Mouse (Mus musculus) layer of hippocampus, postnatal 25 days (tissue): Measurements from ENCODE around the gene A1cf. TPM values are rescaled to one million over a fixed set of nuclear protein-coding genes. Genes with fewer than 3 reads are reported as not detected.

ENCODE experiments used
- DNase-seq, 2 experiments: peaks; one replicate each; pipeline ENCODE4 v3.0.0; 2022; ENCODE audit warnings: mixed read lengths in 2 of 2, low spot score in 1 of 2; ENCODE audit errors: extremely low spot score in 1 of 2
- total RNA-seq, 2 experiments: library from RNA; stranded (reverse); gene quantifications; 2 replicates each; pipeline ENCODE4 v1.2.3; 2021

The A1cf gene
- not detected for total RNA-seq

DNA sequence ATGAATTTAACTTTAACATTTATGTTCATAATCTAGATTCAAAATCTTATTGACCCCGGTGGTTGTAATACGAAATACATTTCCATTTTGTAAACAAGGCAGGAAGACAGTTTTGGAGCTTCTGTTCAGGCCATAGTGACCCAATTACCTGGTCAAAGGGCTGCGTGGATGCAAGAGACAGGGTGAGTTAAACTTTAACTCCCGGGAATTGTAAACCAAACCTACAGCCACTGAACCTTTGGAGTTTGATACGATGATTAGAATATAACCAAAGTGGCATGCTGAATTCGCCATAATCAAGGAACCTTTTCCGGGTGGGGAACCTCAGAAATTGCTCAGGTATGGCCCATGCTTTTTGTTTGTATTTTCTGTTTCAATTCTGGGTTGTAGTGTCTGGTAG is at the start of gene A1cf:
Gene A1cf (plus strand): TSS at position 244 of the 400 bp plus-strand sequence.
- DNase-seq = no peak

DNA sequence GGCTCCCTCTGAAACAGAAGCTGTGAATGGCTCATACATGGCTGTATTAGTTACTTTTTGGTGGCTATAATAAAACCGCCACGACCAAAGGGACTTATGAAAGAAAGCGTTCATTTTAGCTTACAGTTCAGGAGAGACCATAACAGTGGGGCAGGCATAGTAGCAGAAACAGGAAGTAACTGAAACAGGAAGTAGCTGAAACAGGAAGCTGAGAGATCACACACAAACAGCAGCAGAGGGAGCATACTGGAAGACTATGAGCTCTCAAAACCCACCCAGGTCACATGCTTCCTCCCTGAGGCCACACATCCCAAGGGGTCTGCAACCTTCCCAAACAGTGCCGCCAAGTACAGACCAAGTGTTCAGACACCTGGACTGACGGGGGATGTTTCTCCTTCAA is 34.3 kb upstream of the A1cf start:
- DNase-seq = no peak

- DNase-seq = no peak
Observed at GRCm38 (mm10) chr19:31861909-31862308, 6.7 kb upstream of the A1cf start.

DNA sequence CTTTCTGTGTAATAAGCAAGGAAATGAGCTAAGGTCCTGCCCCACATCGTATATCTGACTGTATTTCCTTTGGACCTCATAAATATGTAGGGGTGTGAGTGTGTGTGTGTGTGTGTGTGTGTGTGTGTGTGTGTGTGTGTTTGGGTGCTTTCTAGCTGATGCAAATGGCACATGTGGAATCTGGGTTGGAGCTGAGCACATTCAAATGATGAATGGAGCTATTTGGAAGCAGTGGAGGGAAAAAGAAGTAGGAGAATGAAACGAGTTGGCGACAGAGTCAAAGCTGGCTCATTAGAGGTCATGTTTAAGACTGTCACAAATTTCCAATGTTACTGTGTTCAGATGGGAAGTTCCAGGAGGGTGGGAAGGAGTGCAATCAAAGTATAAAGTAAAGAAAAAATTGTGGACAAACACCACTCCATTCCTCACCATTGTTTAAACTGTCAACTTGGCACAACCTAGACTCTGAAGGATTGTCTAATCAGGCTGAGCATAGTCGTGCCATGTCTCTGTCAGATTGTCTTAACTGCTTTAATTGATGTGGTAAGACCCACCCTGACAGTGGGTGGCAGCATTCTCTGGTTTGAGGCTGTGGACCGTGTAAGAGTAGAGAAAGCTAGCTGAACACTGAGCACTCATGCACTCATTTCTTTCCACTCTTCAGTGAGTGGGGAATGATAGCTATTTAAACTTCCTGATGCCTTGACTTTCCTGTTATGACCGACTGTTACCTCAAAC is 5.9 kb upstream of the A1cf start:
- DNase-seq = no peak

- DNase-seq = no peak
Observed at GRCm38 (mm10) chr19:31865451-31865850, 3.1 kb upstream of the A1cf start.

DNA sequence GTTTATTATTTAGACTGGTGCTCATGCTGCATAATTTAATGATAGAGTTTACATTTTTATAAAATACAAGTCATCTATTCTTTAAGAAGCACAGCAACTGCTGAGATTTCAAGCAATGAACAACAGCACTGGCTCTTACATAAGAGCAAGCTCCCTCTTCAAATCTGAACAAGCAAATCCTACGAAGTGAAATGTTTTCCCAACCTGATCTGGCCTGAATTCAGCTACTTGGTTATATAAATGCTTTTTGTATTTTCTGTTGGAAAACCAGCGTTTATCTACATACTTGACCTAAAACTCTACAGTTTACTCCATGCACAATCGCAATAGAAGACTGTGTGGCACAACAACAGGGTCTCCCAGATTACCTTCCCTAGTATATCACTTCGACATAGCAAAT is 488 bp upstream of the A1cf start:
- no peak for DNase-seq

DNA sequence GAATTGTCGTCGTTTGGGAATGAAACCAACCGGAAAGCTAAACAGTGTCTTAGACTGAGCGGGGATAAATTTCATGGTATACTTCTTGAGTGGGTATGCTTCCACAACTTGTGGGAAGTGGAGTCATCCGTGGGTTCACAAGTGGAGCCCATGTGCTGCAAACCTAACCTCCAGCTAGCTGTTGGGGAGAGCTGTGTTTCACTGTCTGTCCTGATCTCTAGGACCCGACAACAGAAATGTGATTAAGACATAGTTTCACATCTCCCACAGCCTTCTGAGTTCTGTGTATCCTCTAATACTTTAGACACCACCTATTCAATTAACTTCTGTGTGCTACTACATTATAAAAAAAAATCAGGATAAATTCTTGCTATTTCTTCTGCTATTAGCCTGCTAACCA is 407 bp downstream of the A1cf start:
- DNase-seq = no peak

DNA sequence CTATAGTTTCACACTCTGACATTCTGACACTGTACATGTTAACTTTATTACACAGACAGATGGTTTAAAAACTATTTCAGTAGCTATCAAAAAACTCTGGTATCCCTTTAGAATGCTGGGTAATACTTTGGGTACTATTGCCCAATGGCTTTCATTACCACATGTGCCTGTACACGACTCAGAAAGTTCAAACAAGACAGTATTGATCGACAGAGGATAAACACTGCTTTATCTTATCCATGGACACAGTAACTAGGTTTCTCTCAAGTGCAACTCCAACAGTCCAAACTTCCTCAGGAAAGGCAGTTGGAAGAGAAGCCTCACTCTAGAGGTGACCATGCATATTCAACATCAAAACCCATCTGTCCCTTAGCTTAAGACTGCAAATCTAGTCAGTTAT is 2.8 kb downstream of the A1cf start:
- DNase-seq = no peak

DNA sequence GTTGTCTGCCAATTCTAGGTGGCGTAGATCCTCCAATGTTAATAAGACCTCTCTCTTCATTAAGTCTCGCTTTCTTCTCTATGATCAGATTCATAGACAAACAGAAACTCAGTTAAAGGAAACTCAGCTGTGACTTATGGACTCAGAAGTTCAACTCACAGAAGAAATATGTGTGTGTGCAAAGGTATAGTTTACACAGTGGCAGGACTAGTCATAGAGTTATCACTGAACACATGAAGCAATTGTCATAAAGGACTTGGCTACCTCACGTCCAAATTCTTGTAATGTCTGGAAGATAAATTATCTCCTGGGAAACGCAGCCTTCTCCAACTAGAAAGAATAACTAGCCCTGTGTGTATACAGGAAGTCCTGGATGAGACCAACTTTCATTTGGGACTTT is 9.4 kb downstream of the A1cf start:
- DNase-seq = no peak

DNA sequence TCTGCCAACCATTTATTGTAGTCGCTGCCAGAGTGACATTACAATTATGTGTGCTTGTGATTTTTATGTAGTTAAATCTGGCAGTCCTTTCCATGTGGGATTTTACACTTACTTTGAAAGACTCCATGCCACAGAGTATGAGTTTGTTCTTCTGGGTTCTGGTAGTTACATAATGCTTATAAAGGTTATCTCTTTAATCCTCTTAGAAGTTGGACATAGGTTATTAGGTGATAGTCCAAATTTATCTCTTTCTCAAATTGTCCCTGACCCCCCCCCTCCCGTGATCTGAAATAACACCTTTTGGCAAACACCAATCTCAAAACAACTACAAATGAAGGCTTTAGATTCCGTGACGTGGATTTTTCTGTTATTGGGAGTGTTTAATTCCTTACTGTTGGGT is 16.0 kb downstream of the A1cf start:
- DNase-seq = no peak

GRCm38 (mm10) chr19:31887275-31887674 is 18.7 kb downstream of the A1cf start:
- no peak for DNase-seq

- DNase-seq = no peak
Observed at GRCm38 (mm10) chr19:31889988-31890387, 21.4 kb downstream of the A1cf start.

- no peak for DNase-seq
Observed at GRCm38 (mm10) chr19:31891001-31891893, 22.7 kb downstream of the A1cf start.

DNA sequence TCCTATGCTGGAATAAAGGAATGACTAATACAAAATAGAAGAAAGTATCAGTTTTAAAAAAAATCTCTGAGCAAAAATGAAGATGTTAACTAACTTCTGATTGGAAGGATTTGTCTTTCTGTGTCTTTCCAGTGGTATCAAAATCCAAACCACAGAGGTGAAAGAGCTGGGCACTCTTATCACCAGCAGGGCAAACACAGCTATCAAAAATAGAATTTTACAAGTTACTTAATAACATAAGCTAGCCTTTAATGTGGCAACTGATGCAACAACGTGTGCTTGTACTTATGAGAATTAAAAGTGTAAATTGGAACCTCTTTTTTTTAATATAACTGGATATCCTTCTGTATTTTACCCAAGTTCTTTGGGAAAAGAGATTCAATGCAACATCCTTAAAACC is 27.4 kb downstream of the A1cf start:
- DNase-seq = no peak

DNA sequence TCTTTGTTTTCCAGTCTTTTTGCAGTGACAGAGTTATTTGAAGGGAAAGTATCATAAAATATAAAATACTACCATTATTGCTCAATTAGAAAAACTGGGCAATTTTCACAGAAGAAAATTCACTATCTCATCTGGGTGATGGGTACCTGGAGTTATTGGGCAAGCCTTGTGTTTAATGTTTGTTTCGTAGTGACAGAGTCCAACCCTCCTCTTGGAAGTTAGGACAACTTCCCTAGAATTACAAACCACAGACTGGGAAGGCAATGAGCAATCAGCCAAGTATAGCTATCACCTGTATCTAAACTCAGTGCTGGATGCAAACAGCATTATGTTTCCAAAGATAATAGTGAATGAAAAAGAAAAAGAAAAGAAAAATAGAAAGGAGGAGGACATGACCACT is 28.1 kb downstream of the A1cf start:
- DNase-seq = no peak

- DNase-seq = no peak
Observed at GRCm38 (mm10) chr19:31905671-31906070, 37.1 kb downstream of the A1cf start.

- DNase-seq = no peak
Observed at GRCm38 (mm10) chr19:31910423-31910822, 41.9 kb downstream of the A1cf start.

DNA sequence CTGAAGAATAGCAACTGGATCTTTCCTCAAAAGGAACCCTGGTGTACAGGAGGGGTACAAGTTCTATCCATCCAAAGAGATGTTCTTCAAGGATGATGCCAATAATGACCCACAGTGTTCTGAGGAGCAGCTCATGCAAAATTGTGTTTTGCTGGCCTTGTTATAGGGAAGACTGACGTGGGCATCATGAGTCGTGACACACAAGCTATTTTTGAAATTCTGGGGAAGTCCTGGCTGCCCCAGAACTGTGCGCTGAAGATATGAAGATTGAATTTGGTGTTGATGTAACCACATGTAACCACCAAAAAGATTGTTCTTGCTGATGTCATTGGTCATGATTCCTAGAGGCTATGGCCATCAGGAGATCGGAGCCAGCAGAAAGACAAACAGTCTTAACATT is 45.4 kb downstream of the A1cf start:
- DNase-seq = no peak

DNA sequence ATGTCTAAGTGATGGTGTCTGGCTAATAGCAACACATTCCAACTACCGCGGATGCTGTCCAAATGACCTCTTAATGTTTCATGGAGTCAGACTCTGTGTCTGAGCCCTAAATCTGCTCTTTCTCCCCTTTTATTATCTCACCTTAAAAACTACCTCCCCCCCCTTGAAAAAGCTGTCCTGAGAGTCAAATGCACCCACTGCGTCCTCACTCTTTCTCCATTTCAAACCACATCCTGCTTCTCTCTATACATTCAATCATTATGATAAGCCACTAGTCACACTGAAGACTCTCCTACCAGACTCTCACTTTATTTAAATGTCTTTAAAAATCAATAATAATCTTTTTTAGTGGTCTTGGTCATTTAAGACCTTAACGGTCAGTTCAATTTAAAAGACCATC is 51.8 kb downstream of the A1cf start:
- no peak for DNase-seq

- no peak for DNase-seq
Observed at GRCm38 (mm10) chr19:31921852-31922251, 53.3 kb downstream of the A1cf start.

DNA sequence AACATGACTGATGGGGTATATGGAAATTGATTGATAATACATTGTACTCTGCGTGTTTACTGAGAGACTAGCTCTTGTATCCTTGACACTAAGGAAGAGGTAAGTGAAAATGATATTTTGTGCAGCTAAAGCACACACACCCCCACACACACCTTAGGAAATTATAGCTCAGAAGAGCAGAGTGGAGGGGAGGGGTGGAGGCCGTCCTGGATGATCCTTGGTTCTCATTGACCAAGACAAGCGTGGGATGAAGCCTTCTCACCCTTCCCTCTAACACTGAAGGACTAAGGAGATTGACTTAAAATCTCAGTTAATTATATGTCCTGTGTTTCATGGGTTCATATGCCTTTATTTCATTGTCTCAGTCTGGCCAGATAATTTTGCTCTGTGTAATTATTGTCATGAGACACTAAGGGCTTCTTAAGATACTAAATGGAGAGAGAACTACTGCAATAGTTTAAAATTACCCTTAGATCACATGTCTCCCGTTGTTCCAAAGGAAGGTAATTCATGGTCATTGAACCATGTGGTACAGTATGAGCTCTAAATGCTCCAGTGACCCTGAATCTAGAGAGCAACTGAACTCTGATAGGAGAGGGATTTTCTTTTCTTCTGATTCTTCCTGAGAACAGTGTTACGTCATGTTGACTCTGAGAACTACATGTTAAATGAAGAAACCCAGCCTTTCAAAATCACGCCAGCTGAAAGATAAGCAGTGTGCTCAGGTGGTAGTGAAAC is 55.2 kb downstream of the A1cf start:
- no peak for DNase-seq
